8 mouse cellular contexts compared by ENCODE assay signal in genomic region chr3:145758561-145759378, GRCm38 (mm10). TPM values are rescaled to one million over a fixed set of nuclear protein-coding genes. Genes with fewer than 3 reads are reported as not detected.
DNase-seq lines count a peak whose midpoint lies in the region; TF ChIP-seq lines count a peak whose summit lies in the region.

Ddah1 (plus strand) TSS chr3:145758675.

- 0 out of 2 replicates have a peak, but pooled peaks have one; percentile 3 for TF ChIP-seq CTCF in layer of hippocampus, adult 2 months (conservative IDR thresholded peaks at IDR 0.05)

- H3K4me3 ChIP-seq in layer of hippocampus, adult 2 months = peak within 1 kb of the TSS; percentile 68

- H3K27ac ChIP-seq in layer of hippocampus, adult 2 months = peak within 1 kb of the TSS; percentile 88

- DNase-seq in MN1 (ENCODE audit: low spot score) = peak; percentile 79
- DNase-seq in cerebellum, adult 18-20 months = peak; percentile 56 to 79
- peak; percentile 36 for DNase-seq in forelimb bud, embryonic 11.5 days (ENCODE audit: low read depth, low spot score)
- DNase-seq in heart, postnatal 25 days (ENCODE audit: low spot score) = peak; percentile 31
- DNase-seq in layer of hippocampus, adult 2 months (ENCODE audit: low spot score in 2 of 2) = peak; percentile 44 to 47
- DNase-seq in lung, adult 18-20 months = peak; percentile 45 to 50
- DNase-seq in ovary, postnatal 14 days (ENCODE audit: low spot score) = peak; percentile 53
- DNase-seq in thymus, adult 18-20 months = no peak

- intact Hi-C loops in heart, postnatal 25 days (cut with DNase I) = no loop called here

RNA-seq across cellular contexts. Expression of gene Ddah1, which starts in this region (rescaled TPM):
- total RNA-seq in heart, postnatal 25 days (2021) = 1 to 10 TPM; 8.6 to 9.6 TPM
- total RNA-seq in layer of hippocampus, adult 2 months (2021) = 10 to 100 TPM; 51.8 to 52.9 TPM

Comparison
In these comparisons a context has a peak if more than half of its experiments do, and no peak if none do; other contexts are left out.
1. RNA of gene Ddah1 (total RNA-seq): 51.8 to 52.9 TPM in layer of hippocampus, adult 2 months; 8.6 to 9.6 TPM in heart, postnatal 25 days; every median in the first group is over 4 times any median in the second.
2. DNase-seq: peak in MN1 (single experiment), cerebellum, adult 18-20 months (2 of 2), forelimb bud, embryonic 11.5 days (single experiment), heart, postnatal 25 days (single experiment), layer of hippocampus, adult 2 months (2 of 2), lung, adult 18-20 months (2 of 2) and ovary, postnatal 14 days (single experiment); none in thymus, adult 18-20 months (0 of 2).